Mouse (Mus musculus) brain, embryonic 14.5 days (tissue): Measurements from ENCODE around the gene Kansl1l.

ENCODE experiments used
- CTCF ChIP-seq: fragments of 200-500 bp; IDR thresholded peaks from 2 replicates; pipeline ENCODE4 v1.5.1; 2012; ENCODE audit warnings: inconsistent platforms, mild to moderate bottlenecking, moderate library complexity, borderline replicate concordance; ENCODE audit not compliant: insufficient read depth, insufficient read length; ENCODE audit errors: extremely low read depth
- POLR2A ChIP-seq: fragments of 200-500 bp; IDR thresholded peaks from 2 replicates; pipeline ENCODE4 v1.6.1; 2012; ENCODE audit warnings: mild to moderate bottlenecking, inconsistent platforms, borderline replicate concordance; ENCODE audit not compliant: poor library complexity, insufficient read depth, insufficient read length, severe bottlenecking; ENCODE audit errors: extremely low read depth

- TF ChIP-seq POLR2A (no peak), CTCF (no peak)
Measured at GRCm38 (mm10) chr1:66805408-66805807, 12.0 kb downstream of the Kansl1l start.
